ENCODE assay signal across 10 mouse cellular contexts in genomic region chrX:73788501-73788900, GRCm38 (mm10). TPM values are rescaled to one million over a fixed set of nuclear protein-coding genes. Genes with fewer than 3 reads are reported as not detected.
A peak's percentile ranks its signal among the peaks of the same experiment; 100 is the strongest.
DNase-seq lines count a peak whose midpoint lies in the region; ATAC-seq and TF ChIP-seq lines count a peak whose summit lies in the region.
"Had no signal": no experiment of that assay in that cellular context is flagged by ENCODE, and none has a peak within 500 bp of the region (broad histone marks: within the 10 kb centered on the region; RNA-seq: fewer than 3 reads in every experiment).

No protein-coding gene starts in this region.

- ATAC-seq in lung, embryonic 14.5 days (ENCODE audit: insufficient read depth) = no peak
- ATAC-seq in intestine, embryonic 16.5 days = no peak
- no peak for ATAC-seq in neural tube, embryonic 15.5 days (ENCODE audit: low FRiP score)

- no peak for TF ChIP-seq CTCF in lung, embryonic 14.5 days (IDR thresholded peaks at IDR 0.05; ENCODE audit: low read depth)
- no peak for TF ChIP-seq CTCF in embryonic fibroblast, embryonic 13.5 days (IDR thresholded peaks at IDR 0.05; ENCODE audit: borderline replicate concordance, insufficient read depth, low read length)

- no peak for DNase-seq in lung, embryonic 14.5 days
- no peak for DNase-seq in lung, adult 18-20 months
- DNase-seq in embryo, embryonic 10.5 days (ENCODE audit: low spot score) = no peak
- DNase-seq in thymus, postnatal 4 days = no peak
- DNase-seq: cerebellum, adult 2 months; gastrocnemius, postnatal 14 days; thymus, postnatal 14 days had no signal

- peaks cover 26% of the 10 kb centered on the region; the same call in 1 of the 2 replicates for H3K36me3 ChIP-seq in lung, embryonic 14.5 days (ENCODE audit: insufficient read depth)
- no peaks in the 10 kb centered on the region for H3K36me3 ChIP-seq in intestine, embryonic 16.5 days (ENCODE audit: control insufficient read depth, insufficient read depth, low read length)
- H3K36me3 ChIP-seq in neural tube, embryonic 15.5 days = peaks cover 15% of the 10 kb centered on the region

- peaks cover 5% of the 10 kb centered on the region; the same call in 1 of the 2 replicates for H3K4me1 ChIP-seq in lung, embryonic 14.5 days (ENCODE audit: insufficient read depth)
- H3K4me1 ChIP-seq in embryonic fibroblast, embryonic 13.5 days (ENCODE audit: control insufficient read depth, insufficient read depth, low read length) = no peaks in the 10 kb centered on the region
- H3K4me1 ChIP-seq in intestine, embryonic 16.5 days (ENCODE audit: control insufficient read depth, insufficient read depth, low read length) = peaks cover 11% of the 10 kb centered on the region; the same call in 1 of the 2 replicates
- H3K4me1 ChIP-seq in neural tube, embryonic 15.5 days = peaks cover 33% of the 10 kb centered on the region

- H3K9me3 ChIP-seq in lung, embryonic 14.5 days (ENCODE audit: low read depth, low read length) = no peaks in the 10 kb centered on the region
- no peaks in the 10 kb centered on the region for H3K9me3 ChIP-seq in intestine, embryonic 16.5 days (ENCODE audit: control insufficient read depth, low read length)
- H3K9me3 ChIP-seq in neural tube, embryonic 15.5 days (replicated peaks) = no peaks in the 10 kb centered on the region

- no peak for TF ChIP-seq POLR2A in embryonic fibroblast, embryonic 13.5 days (IDR thresholded peaks at IDR 0.05; ENCODE audit: low read depth, low read length)

- WGBS in lung, embryonic 14.5 days = 83% methylated on average over 1 of the region's 1 CpGs
- WGBS in intestine, embryonic 16.5 days = 76% methylated on average over 1 of the region's 1 CpGs
- WGBS in neural tube, embryonic 15.5 days = 96% methylated on average over 1 of the region's 1 CpGs

- peak overlapping the region; percentile 70 for H3K4me2 ChIP-seq in lung, embryonic 14.5 days
- peak overlapping the region; percentile 56 for H3K4me2 ChIP-seq in intestine, embryonic 16.5 days (ENCODE audit: low read depth, low read length)
- H3K4me2 ChIP-seq in neural tube, embryonic 15.5 days = peak overlapping the region; percentile 60

- peak overlapping the region; percentile 70 for H3K9ac ChIP-seq in lung, embryonic 14.5 days
- peak overlapping the region; percentile 20; the same call in 1 of the 2 replicates for H3K9ac ChIP-seq in intestine, embryonic 16.5 days (ENCODE audit: low read depth, low read length)
- H3K9ac ChIP-seq in neural tube, embryonic 15.5 days (replicated peaks) = 0 out of 2 replicates have a peak overlapping the region, but pooled peaks have one; percentile 75

- H3K27me3 ChIP-seq in lung, embryonic 14.5 days (ENCODE audit: insufficient read depth, low read length) = no peaks in the 10 kb centered on the region
- H3K27me3 ChIP-seq in intestine, embryonic 16.5 days (replicated peaks; ENCODE audit: control insufficient read depth, insufficient read depth, low read length) = no peaks in the 10 kb centered on the region; the same call in 1 of the 2 replicates
- no peaks in the 10 kb centered on the region for H3K27me3 ChIP-seq in neural tube, embryonic 15.5 days (replicated peaks)

- peak overlapping the region; percentile 60; the same call in 1 of the 2 replicates for H3K4me3 ChIP-seq in lung, embryonic 14.5 days (ENCODE audit: low read depth, low read length)
- H3K4me3 ChIP-seq in embryonic fibroblast, embryonic 13.5 days (ENCODE audit: insufficient read depth, low read length) = peak overlapping the region; percentile 89
- H3K4me3 ChIP-seq in intestine, embryonic 16.5 days (ENCODE audit: low read length) = peak overlapping the region; percentile 62
- no peak overlapping the region for H3K4me3 ChIP-seq in neural tube, embryonic 15.5 days (replicated peaks)

- no peak overlapping the region for H3K27ac ChIP-seq in lung, embryonic 14.5 days (ENCODE audit: low read depth)
- H3K27ac ChIP-seq in embryonic fibroblast, embryonic 13.5 days (ENCODE audit: insufficient read depth, low read length) = no peak overlapping the region
- H3K27ac ChIP-seq in intestine, embryonic 16.5 days (ENCODE audit: low read length) = no peak overlapping the region
- H3K27ac ChIP-seq in neural tube, embryonic 15.5 days (replicated peaks) = no peak overlapping the region

RNA-seq across cellular contexts. Expression of gene Ssr4, which starts 1.7 kb away (rescaled TPM):
- 187 and 199 TPM in 2 replicates for polyA plus RNA-seq in lung, embryonic 14.5 days (2014; fragmentation: Nextera tagmentation; extraction: Ambion mirVana)
- polyA plus RNA-seq in embryonic fibroblast, embryonic 13.5 days (2011; ENCODE audit: insufficient read length, low read depth, missing spikeins) = 288 and 321 TPM in 2 replicates
- 269 TPM in 2 replicates for polyA plus RNA-seq in intestine, embryonic 16.5 days (2015; fragmentation: Nextera tagmentation; extraction: Ambion mirVana)
- polyA plus RNA-seq in neural tube, embryonic 15.5 days (2015; fragmentation: Nextera tagmentation; extraction: Ambion mirVana) = 158 and 163 TPM in 2 replicates

RNA-seq across cellular contexts. Expression of gene Idh3g, which starts 1.8 kb away (rescaled TPM):
- polyA plus RNA-seq in lung, embryonic 14.5 days (2014; fragmentation: Nextera tagmentation; extraction: Ambion mirVana) = 210 and 219 TPM in 2 replicates
- polyA plus RNA-seq in embryonic fibroblast, embryonic 13.5 days (2011; ENCODE audit: insufficient read length, low read depth, missing spikeins) = 94.8 and 115 TPM in 2 replicates
- 267 and 269 TPM in 2 replicates for polyA plus RNA-seq in intestine, embryonic 16.5 days (2015; fragmentation: Nextera tagmentation; extraction: Ambion mirVana)
- 276 TPM in 2 replicates for polyA plus RNA-seq in neural tube, embryonic 15.5 days (2015; fragmentation: Nextera tagmentation; extraction: Ambion mirVana)

RNA-seq across cellular contexts. Expression of gene Srpk3, which starts 14.3 kb away (rescaled TPM):
- 1.2 and 2.1 TPM in 2 replicates for polyA plus RNA-seq in lung, embryonic 14.5 days (2014; fragmentation: Nextera tagmentation; extraction: Ambion mirVana)
- not detected in 2 replicates for polyA plus RNA-seq in embryonic fibroblast, embryonic 13.5 days (2011; ENCODE audit: insufficient read length, low read depth, missing spikeins)
- 0.99 and 1.9 TPM in 2 replicates for polyA plus RNA-seq in intestine, embryonic 16.5 days (2015; fragmentation: Nextera tagmentation; extraction: Ambion mirVana)
- polyA plus RNA-seq in neural tube, embryonic 15.5 days (2015; fragmentation: Nextera tagmentation; extraction: Ambion mirVana) = 3.6 and 4.8 TPM in 2 replicates

RNA-seq across cellular contexts. Expression of gene Plxnb3, which starts 31.6 kb away (rescaled TPM):
- polyA plus RNA-seq in lung, embryonic 14.5 days (2014; fragmentation: Nextera tagmentation; extraction: Ambion mirVana) = 0.32 and 0.42 TPM in 2 replicates
- polyA plus RNA-seq in embryonic fibroblast, embryonic 13.5 days (2011; ENCODE audit: insufficient read length, low read depth, missing spikeins) = 0.25 TPM in 1 of 2 replicates, not detected in the other
- polyA plus RNA-seq in intestine, embryonic 16.5 days (2015; fragmentation: Nextera tagmentation; extraction: Ambion mirVana) = 0.33 and 0.46 TPM in 2 replicates
- polyA plus RNA-seq in neural tube, embryonic 15.5 days (2015; fragmentation: Nextera tagmentation; extraction: Ambion mirVana) = 0.70 and 0.92 TPM in 2 replicates

RNA-seq across cellular contexts. Expression of gene Pdzd4, which starts 36.3 kb away (rescaled TPM):
- 0.99 and 1.3 TPM in 2 replicates for polyA plus RNA-seq in lung, embryonic 14.5 days (2014; fragmentation: Nextera tagmentation; extraction: Ambion mirVana)
- polyA plus RNA-seq in embryonic fibroblast, embryonic 13.5 days (2011; ENCODE audit: insufficient read length, low read depth, missing spikeins) = 5.6 and 8.9 TPM in 2 replicates
- 0.39 and 0.53 TPM in 2 replicates for polyA plus RNA-seq in intestine, embryonic 16.5 days (2015; fragmentation: Nextera tagmentation; extraction: Ambion mirVana)
- polyA plus RNA-seq in neural tube, embryonic 15.5 days (2015; fragmentation: Nextera tagmentation; extraction: Ambion mirVana) = 3.6 and 4.5 TPM in 2 replicates

Comparison
In these comparisons a context has a peak if more than half of its experiments do, and no peak if none do; other contexts are left out.
1. H3K9ac ChIP-seq: peak in every context shown above with its lines; median percentile 75 in neural tube, embryonic 15.5 days; 70 in lung, embryonic 14.5 days; 20 in intestine, embryonic 16.5 days.